Mouse (Mus musculus) cerebellum, postnatal 14 days (tissue): ENCODE data around the gene Vps4b.
A peak's percentile ranks its signal among the peaks of the same experiment; 100 is the strongest.

ENCODE experiments used
- DNase-seq, 2 experiments: peaks; one replicate each; pipeline ENCODE4 v3.0.0; 2021; ENCODE audit warnings: mixed read lengths in 2 of 2

The Vps4b gene

GRCm38 (mm10) chr1:106750656-106751055 lies 45.9 kb downstream of the Vps4b start:
- no peak for DNase-seq

DNA sequence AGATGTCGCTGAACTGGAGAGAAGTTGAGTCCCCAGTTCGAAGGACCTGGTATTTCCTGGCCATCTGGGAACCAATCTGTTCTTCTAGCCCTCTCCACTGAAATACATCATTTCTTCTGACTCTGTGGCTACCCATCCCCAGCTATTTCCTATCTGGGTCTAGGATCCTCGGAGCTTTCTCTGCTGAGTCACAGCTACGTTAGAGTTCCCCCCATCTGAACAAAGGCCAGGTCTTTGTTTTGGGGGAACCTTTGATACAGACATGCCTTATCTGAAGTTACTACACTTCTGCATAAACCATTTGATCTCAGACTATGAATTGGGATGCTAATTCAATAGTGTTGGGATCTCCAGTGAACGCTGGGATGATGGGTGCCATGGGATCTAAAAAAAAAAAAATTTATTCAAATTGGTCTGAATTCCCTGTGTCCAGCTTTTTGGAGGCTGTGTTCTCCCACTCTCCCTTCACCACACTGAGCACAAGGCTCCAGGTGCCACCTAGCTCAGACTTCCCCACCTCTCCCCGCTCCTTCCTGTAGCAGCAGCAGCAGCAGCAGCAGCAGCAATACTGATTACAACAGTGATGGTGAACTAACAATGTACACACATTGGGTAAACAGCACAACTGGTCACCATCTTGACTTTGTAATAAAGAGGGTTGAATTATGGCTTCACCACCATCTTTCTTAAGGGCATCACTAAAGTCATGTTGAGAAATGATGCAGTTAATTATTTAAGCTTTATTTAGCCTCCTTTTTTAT lies 47.8 kb downstream of the Vps4b start:
- no peak for DNase-seq

DNA sequence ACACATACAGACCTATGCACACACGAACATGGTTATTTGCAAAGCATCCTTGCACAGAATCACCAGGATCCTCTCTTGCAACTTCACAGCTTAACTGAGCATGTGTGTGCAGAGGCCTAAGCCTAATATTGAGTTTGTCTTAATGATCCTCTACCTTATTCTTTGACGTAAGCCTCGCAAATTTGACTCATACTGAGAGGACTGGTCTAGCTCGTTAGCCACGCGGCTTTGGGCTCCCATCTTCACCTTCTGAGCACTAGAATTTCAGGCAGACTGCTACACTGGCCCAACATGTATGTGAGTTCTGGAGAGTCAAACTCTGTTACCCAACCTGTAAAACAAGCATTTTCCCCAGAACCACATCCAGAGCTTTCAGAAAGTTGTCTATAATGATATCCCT lies 53.5 kb downstream of the Vps4b start:
- no peak for DNase-seq

- DNase-seq = no peak
These were observed 55.8 kb downstream of the Vps4b start for GRCm38 (mm10) chr1:106740735-106741134.

DNA sequence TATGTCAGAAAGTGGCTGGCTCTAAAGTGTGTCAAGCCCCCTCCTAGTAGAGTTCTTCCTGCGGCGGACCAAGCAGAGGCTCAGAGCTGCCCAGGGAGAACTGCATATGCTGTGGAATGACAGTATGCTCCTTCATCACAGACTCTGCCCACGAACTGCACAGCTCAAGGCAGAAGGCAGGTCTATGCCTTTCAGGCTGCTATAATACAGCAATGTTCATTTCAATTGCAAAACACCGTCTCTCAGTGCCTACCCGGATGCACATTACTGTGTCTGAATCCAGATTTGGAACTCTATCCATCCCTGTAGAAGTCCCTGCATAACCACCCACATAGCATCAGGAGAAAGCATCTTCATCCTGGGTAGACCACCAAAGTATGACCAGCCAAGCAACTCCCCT lies 56.7 kb downstream of the Vps4b start:
- DNase-seq = no peak

- DNase-seq = peak; percentile 25 to 30
These were observed 58.4 kb downstream of the Vps4b start for GRCm38 (mm10) chr1:106738092-106738491.

DNA sequence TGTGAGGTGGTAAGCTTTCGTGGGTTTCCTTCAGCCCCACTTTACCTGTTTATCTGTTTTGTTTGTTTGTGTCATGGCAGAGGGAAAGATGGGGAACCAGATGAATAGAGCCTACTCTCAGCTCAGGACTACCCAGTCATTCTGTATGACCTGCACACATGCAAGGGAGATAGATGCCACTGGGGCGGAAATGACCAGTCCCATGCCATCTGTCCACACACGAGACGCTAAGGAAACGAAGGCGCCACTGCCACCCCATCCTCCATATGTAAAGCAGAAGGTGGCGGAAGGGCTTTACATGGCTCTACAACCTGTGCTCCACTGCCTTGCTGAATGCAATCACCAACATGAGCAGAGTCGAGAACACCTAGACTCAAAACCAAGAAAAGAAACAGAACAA lies 60.3 kb downstream of the Vps4b start:
- peak; percentile 33 to 42 for DNase-seq

DNA sequence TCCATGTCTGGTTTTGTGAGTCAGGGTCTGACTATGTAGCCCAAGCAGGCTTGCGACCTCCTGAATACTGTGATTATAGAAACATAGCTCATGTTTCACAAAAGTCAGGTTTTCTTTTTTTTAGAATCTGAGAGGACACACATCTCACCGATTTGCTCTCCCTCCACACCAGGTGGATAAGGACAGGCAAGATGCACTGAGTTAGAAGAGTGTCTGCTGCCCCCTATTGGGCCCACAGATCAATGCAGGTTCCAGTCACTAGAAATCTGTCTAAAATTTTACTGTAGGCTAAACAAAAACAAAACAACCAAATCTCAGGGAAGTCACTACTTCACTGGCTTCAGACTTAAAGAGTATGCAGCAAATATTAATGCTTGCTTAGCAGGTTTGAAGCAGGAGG lies 60.9 kb downstream of the Vps4b start:
- peak; percentile 77 to 78 for DNase-seq

- DNase-seq = no peak
These were observed 74.5 kb downstream of the Vps4b start for GRCm38 (mm10) chr1:106722061-106722460.

DNA sequence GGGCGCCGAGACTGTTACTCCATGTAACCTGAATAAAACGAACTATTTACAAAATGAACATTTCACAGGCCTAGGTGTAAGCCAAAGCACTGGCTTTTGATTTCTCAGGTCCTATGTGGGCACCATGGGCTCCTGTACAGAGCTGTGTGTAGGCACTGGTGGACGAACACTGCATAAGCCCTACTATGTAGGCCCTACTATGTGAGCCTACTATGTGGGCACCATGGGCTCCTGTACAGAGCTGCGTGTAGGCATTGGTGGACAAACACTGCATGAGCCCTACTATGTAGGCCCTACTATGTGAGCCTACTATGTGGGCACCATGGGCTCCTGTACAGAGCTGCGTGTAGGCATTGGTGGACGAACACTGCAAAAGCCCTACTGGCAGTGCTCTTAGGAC lies 78.8 kb downstream of the Vps4b start:
- DNase-seq = peak in 1 of 2 experiments; percentile 25

DNA sequence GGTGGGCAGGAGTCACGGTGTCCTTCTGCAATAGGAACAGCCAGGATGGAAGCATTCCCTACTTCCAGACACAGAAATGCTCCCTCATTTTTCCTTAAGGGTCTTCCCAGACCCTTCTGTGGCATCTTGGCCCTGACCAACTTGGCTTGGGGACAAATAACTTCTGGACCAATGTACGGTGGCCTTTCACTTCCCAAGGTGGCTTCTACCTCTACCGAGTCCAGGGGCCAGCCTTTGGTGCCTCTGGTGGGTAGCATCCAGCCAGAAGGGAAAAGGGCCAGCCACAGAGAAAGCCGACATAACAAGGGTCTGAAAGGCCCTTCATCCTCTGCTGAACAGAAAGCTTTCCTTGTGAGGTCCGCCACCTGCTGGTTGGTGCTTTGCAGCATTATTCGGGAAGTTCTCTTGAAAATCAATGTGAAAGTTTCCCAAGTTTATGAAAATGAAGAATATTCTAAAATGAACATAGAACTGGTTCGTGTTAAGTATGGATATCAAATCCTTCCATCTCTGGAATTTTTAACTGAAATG lies 79.4 kb downstream of the Vps4b start:
- peak; percentile 84 to 89 for DNase-seq

GRCm38 (mm10) chr1:106716141-106716540 lies 80.4 kb downstream of the Vps4b start:
- DNase-seq = no peak

DNA sequence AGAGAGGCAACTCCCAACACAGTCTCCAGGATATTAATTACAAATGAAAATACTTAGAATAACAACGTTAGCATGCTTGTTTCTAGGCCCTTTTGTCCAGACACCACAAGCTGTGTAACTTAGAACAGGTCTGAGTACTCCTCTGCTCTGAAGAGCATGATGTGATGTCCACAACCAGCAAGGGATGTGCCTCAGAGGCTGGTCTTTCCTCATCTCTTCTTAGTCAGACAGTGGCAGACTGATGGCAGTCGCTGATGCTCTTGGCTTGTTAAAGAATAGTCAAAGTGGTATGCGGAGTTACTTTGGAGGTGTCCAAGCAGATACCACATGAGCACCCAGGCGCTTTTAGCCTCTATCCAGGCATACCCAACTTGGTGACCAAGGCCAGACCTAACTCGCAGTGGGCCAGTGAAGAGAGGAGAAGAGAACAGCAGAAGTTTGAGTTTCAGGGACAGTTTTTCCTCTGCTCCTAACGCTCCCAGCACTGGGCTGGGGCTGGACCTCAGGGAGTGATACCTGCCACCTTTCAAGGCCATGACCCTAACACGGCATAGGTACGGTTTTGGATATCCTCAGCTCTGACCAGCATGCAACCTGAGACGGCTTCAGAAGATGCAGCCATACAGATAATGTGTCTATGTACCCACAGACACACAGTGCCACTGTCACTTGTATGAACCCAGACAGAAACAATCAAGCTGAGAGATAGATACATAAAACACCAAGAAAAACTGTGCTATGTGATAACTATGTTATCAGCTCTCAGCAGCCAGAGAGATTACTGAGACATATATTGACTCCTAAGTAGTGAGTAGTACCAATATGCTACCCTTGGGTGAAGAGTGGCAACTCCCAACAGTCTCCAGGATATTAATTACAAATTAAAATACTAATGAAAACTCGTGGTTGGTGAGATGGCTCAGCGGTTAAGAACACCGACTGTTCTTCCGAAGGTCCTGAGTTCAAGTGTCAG lies 81.1 kb downstream of the Vps4b start:
- no peak for DNase-seq

- no peak for DNase-seq
These were observed 82.0 kb downstream of the Vps4b start for GRCm38 (mm10) chr1:106714530-106714981.
